Mouse (Mus musculus): ENCODE measurements at regions not wholly inside any gene's neighbourhood (a gene's known extent, or its start where the extent isn't known, plus 50 kb on each side); places are given as distances from the start of the nearest gene placed in this dataset.

GRCm38 (mm10) chr10:96309766-96310165 is 173.4 kb downstream of the Gm5426 start:
- dilution Hi-C loops (cut with MboI; ENCODE audit: extremely low pct_ligation_motif_present, extremely low pct_unique_long_range_greater_than_20kb, low sequenced_read_pairs) (no loop called here), in situ Hi-C loops (cut with MboI; ENCODE audit: low pct_ligation_motif_present, low pct_unique_long_range_greater_than_20kb, low sequenced_read_pairs) (no loop called here)
- no peak for TF ChIP-seq PAX5 (IDR thresholded peaks at IDR 0.05; ENCODE audit: low read length)
- peak; percentile 59; the same call in 1 of the 2 replicates for TF ChIP-seq RCOR1 (conservative IDR thresholded peaks at IDR 0.05; ENCODE audit: low read depth, low read length)
- no peak for TF ChIP-seq MAX (IDR thresholded peaks at IDR 0.05; ENCODE audit: low read length)
- TF ChIP-seq CHD1 (IDR thresholded peaks at IDR 0.05; ENCODE audit: low read depth, low read length): no peak
- TF ChIP-seq CTCF (conservative IDR thresholded peaks at IDR 0.05 in 1 of 2, IDR thresholded peaks at IDR 0.05 in 1 of 2; ENCODE audit: low read depth in 2 of 2, low read length in 2 of 2): no peak
- peak; percentile 91 for TF ChIP-seq EP300 (IDR thresholded peaks at IDR 0.05; ENCODE audit: low read length)
- 0 out of 2 replicates have a peak, but pooled peaks have one; percentile 34 for TF ChIP-seq TBP (conservative IDR thresholded peaks at IDR 0.05; ENCODE audit: low read depth, low read length)
- no peak for TF ChIP-seq RAD21 (IDR thresholded peaks at IDR 0.05; ENCODE audit: low read depth, low read length)
- TF ChIP-seq POLR2AphosphoS2 (IDR thresholded peaks at IDR 0.05; ENCODE audit: low read depth, low read length): no peak
- no peak for TF ChIP-seq BHLHE40 (IDR thresholded peaks at IDR 0.05; ENCODE audit: low read depth, low read length)
- no peak for TF ChIP-seq NELFE (IDR thresholded peaks at IDR 0.05; ENCODE audit: low read depth, low read length)
- peak; percentile 59; the same call in 1 of the 2 replicates for TF ChIP-seq MYC (IDR thresholded peaks at IDR 0.05; ENCODE audit: low read depth, low read length)
- TF ChIP-seq ZMIZ1 (IDR thresholded peaks at IDR 0.05; ENCODE audit: low read depth, low read length): no peak
- no peak for TF ChIP-seq ZC3H11A (IDR thresholded peaks at IDR 0.05; ENCODE audit: low read depth, low read length)
- TF ChIP-seq GABPA (IDR thresholded peaks at IDR 0.05; ENCODE audit: insufficient replicate concordance, low read depth, low read length): no peak
- TF ChIP-seq CHD2 (IDR thresholded peaks at IDR 0.05; ENCODE audit: low read length): no peak
- no peak for TF ChIP-seq SIN3A (IDR thresholded peaks at IDR 0.05; ENCODE audit: low read length)
- no peak for TF ChIP-seq USF1 (IDR thresholded peaks at IDR 0.05; ENCODE audit: low read depth, low read length)
- TF ChIP-seq MEF2A (IDR thresholded peaks at IDR 0.05; ENCODE audit: borderline replicate concordance, low read depth, low read length): no peak
- no peak for TF ChIP-seq NRF1 (IDR thresholded peaks at IDR 0.05; ENCODE audit: low read depth, low read length)
- TF ChIP-seq ETS1 (conservative IDR thresholded peaks at IDR 0.05; ENCODE audit: low read depth, low read length): peak; percentile 33; the same call in 1 of the 2 replicates
- TF ChIP-seq MXI1 (IDR thresholded peaks at IDR 0.05; ENCODE audit: low read depth, low read length): no peak
- no peak for TF ChIP-seq MAZ (IDR thresholded peaks at IDR 0.05; ENCODE audit: low read depth, low read length)
- peak; percentile 56; the same call in 1 of the 2 replicates for TF ChIP-seq TCF12 (IDR thresholded peaks at IDR 0.05; ENCODE audit: low read depth, low read length)
- peak; percentile 84 for TF ChIP-seq JUN (IDR thresholded peaks at IDR 0.05; ENCODE audit: insufficient read depth, low read depth, low read length)
- TF ChIP-seq JUND (conservative IDR thresholded peaks at IDR 0.05; ENCODE audit: low read depth, low read length): peak; percentile 92
- peak; percentile 30; the same call in 1 of the 2 replicates for TF ChIP-seq POLR2A (IDR thresholded peaks at IDR 0.05; ENCODE audit: low read depth, low read length)
- TF ChIP-seq SMC3 (IDR thresholded peaks at IDR 0.05; ENCODE audit: low read depth, low read length): no peak
- no peak for TF ChIP-seq E2F4 (IDR thresholded peaks at IDR 0.05; ENCODE audit: insufficient replicate concordance, low read depth, low read length)
- peak; percentile 96 for TF ChIP-seq IRF4 (IDR thresholded peaks at IDR 0.05; ENCODE audit: low read depth, low read length)
- TF ChIP-seq ZNF384 (IDR thresholded peaks at IDR 0.05; ENCODE audit: low read depth, low read length): no peak
- no peak for TF ChIP-seq HCFC1 (IDR thresholded peaks at IDR 0.05; ENCODE audit: low read depth, low read length)
- no peak for TF ChIP-seq ZKSCAN1 (IDR thresholded peaks at IDR 0.05; ENCODE audit: borderline replicate concordance, low read depth, low read length)
- no peak for TF ChIP-seq KAT2A (IDR thresholded peaks at IDR 0.05; ENCODE audit: insufficient replicate concordance, low read length)
- Histone ChIP-seq H3K9me3 (replicated peaks; ENCODE audit: low read length) (peaks cover 6% of the 10 kb centered on the region), H3K27ac (ENCODE audit: insufficient read depth, low read depth) (peak overlapping the region; percentile 87), H3K4me3 (replicated peaks in 1 of 3; ENCODE audit: low read depth in 2 of 3, low read length in 2 of 3, poor library complexity in 1 of 3) (peak overlapping the region in 2 of 3 experiments; percentile 17 to 37), H3K4me1 (ENCODE audit: control insufficient read depth in 1 of 2, insufficient read depth in 2 of 2) (peaks cover 11 to 31% of the 10 kb centered on the region in 2 experiments), H3K9ac (ENCODE audit: insufficient read depth, low read depth) (peak overlapping the region; percentile 15), H3K4me2 (ENCODE audit: insufficient read depth, low read depth, poor library complexity, severe bottlenecking) (peak overlapping the region; percentile 85), H3K36me3 (replicated peaks in 1 of 2; ENCODE audit: control insufficient read depth in 1 of 2, insufficient read depth in 1 of 2, low read length in 1 of 2) (no peaks in the 10 kb centered on the region), H3K79me2 (replicated peaks; ENCODE audit: control insufficient read depth, extremely low read depth, insufficient read depth, poor library complexity, severe bottlenecking) (peaks cover 5% of the 10 kb centered on the region; the same call in 1 of the 2 replicates), H3K27me3 (replicated peaks) (no peaks in the 10 kb centered on the region)
- DNase-seq (ENCODE audit: extremely low read depth): peak; percentile 22

Measured in CH12.LX (cell line).